Mouse (Mus musculus) MEL (cell line): Measurements from ENCODE around the gene Psmb7. TPM values are rescaled to one million over a fixed set of nuclear protein-coding genes. Genes with fewer than 3 reads are reported as not detected.

Source experiments
- DNase-seq: peaks from one replicate; pipeline ENCODE4 v3.0.0; 2011; ENCODE audit warnings: low read depth, low spot score
- H3K27ac ChIP-seq: 2 replicates; pipeline ENCODE4 v1.5.1; 2012; ENCODE audit warnings: low read depth, mild to moderate bottlenecking, control low read depth, low read length, moderate library complexity; ENCODE audit not compliant: control insufficient read depth
- H3K27me3 ChIP-seq, 2 experiments: fragments of 150-350 bp in 1 of 2; sonication (generic) in 1 of 2; 2 replicates each; pipeline ENCODE4 v1.6.1; 2012; ENCODE audit warnings: low read length in 2 of 2, mild to moderate bottlenecking in 2 of 2, improper control_type of control experiment in 1 of 2, moderate library complexity in 1 of 2; ENCODE audit not compliant: insufficient read depth in 2 of 2, control insufficient read depth in 1 of 2
- H3K36me3 ChIP-seq, 2 experiments: 2 replicates each; pipeline ENCODE4 v1.6.1; 2012 to 2014; ENCODE audit warnings: low read length in 2 of 2, improper control_type of control experiment in 1 of 2, inconsistent platforms in 1 of 2, mild to moderate bottlenecking in 1 of 2; ENCODE audit not compliant: insufficient read depth in 2 of 2, control insufficient read depth in 1 of 2
- H3K4me1 ChIP-seq, 2 experiments: fragments of 150-350 bp in 1 of 2; sonication (generic) in 1 of 2; 2 replicates each; pipeline ENCODE4 v1.6.1; 2012; ENCODE audit warnings: low read length in 2 of 2, improper control_type of control experiment in 1 of 2, mild to moderate bottlenecking in 1 of 2; ENCODE audit not compliant: insufficient read depth in 2 of 2, control insufficient read depth in 1 of 2
- H3K4me3 ChIP-seq, 2 experiments: fragments of 150-350 bp in 1 of 2; sonication (generic) in 1 of 2; 2 replicates each; pipeline ENCODE4 v1.5.1; 2012; ENCODE audit warnings: low read depth in 2 of 2, low read length in 2 of 2, mild to moderate bottlenecking in 2 of 2, moderate library complexity in 2 of 2, control low read depth in 1 of 2, improper control_type of control experiment in 1 of 2; ENCODE audit not compliant: control insufficient read depth in 1 of 2, insufficient read depth in 1 of 2
- H3K79me2 ChIP-seq: 2 replicates; pipeline ENCODE4 v1.6.1; 2012; ENCODE audit warnings: mild to moderate bottlenecking, low read length, moderate library complexity; ENCODE audit not compliant: control insufficient read depth, poor library complexity, insufficient read depth
- H3K9ac ChIP-seq: 2 replicates; pipeline ENCODE4 v1.6.1; 2012; ENCODE audit warnings: low read depth, mild to moderate bottlenecking, control low read depth, low read length, moderate library complexity; ENCODE audit not compliant: control insufficient read depth, poor library complexity, severe bottlenecking
- H3K9me3 ChIP-seq: fragments of 150-350 bp; sonication (generic); replicated peaks from 2 replicates; pipeline ENCODE4 v1.6.1; 2012; ENCODE audit warnings: mild to moderate bottlenecking, low read length, improper control_type of control experiment, moderate library complexity; ENCODE audit not compliant: insufficient read depth
- CHD1 ChIP-seq: IDR thresholded peaks from 2 replicates; pipeline ENCODE4 v1.6.1; 2012; ENCODE audit warnings: low read depth, mild to moderate bottlenecking, inconsistent platforms, low read length, improper control_type of control experiment
- CTCF ChIP-seq, 3 experiments: IDR thresholded peaks in 2 of 3; conservative IDR thresholded peaks in 1 of 3; 2 replicates each; pipeline ENCODE4 v1.5.1; 2011 to 2012; ENCODE audit warnings: low read length in 3 of 3, low read depth in 2 of 3, mild to moderate bottlenecking in 2 of 3, improper control_type of control experiment in 1 of 3, inconsistent platforms in 1 of 3, mixed read lengths in 1 of 3, moderate library complexity in 1 of 3; ENCODE audit not compliant: control insufficient read depth in 1 of 3, insufficient read depth in 1 of 3, poor library complexity in 1 of 3, severe bottlenecking in 1 of 3
- E2F4 ChIP-seq: IDR thresholded peaks from 2 replicates; pipeline ENCODE4 v1.6.1; 2011; ENCODE audit warnings: low read depth, low read length, improper control_type of control experiment, borderline replicate concordance
- ELF1 ChIP-seq: IDR thresholded peaks from 2 replicates; pipeline ENCODE4 v1.6.1; 2014; ENCODE audit warnings: low read depth, mild to moderate bottlenecking, inconsistent platforms, low read length, improper control_type of control experiment, moderate library complexity
- ETS1 ChIP-seq: IDR thresholded peaks from 2 replicates; pipeline ENCODE4 v1.6.1; 2012; ENCODE audit warnings: low read depth, mild to moderate bottlenecking, inconsistent platforms, low read length, improper control_type of control experiment, moderate library complexity
- HCFC1 ChIP-seq: IDR thresholded peaks from 2 replicates; pipeline ENCODE4 v1.6.1; 2012; ENCODE audit warnings: low read depth, mild to moderate bottlenecking, inconsistent platforms, low read length, improper control_type of control experiment, moderate library complexity
- JUND ChIP-seq: IDR thresholded peaks from 2 replicates; pipeline ENCODE4 v1.6.1; 2011; ENCODE audit warnings: low read depth, mild to moderate bottlenecking, improper control_type of control experiment, low read length
- MAX ChIP-seq: IDR thresholded peaks from 2 replicates; pipeline ENCODE4 v1.6.1; 2011; ENCODE audit warnings: low read length, improper control_type of control experiment
- MAZ ChIP-seq: IDR thresholded peaks from 2 replicates; pipeline ENCODE4 v1.6.1; 2012; ENCODE audit warnings: low read depth, mild to moderate bottlenecking, inconsistent platforms, low read length, improper control_type of control experiment
- MXI1 ChIP-seq: IDR thresholded peaks from 2 replicates; pipeline ENCODE4 v1.6.1; 2011; ENCODE audit warnings: mild to moderate bottlenecking, low read depth, low read length, improper control_type of control experiment
- MYB ChIP-seq: IDR thresholded peaks from 2 replicates; pipeline ENCODE4 v1.6.1; 2011; ENCODE audit warnings: mild to moderate bottlenecking, low read depth, low read length, improper control_type of control experiment
- MYC ChIP-seq: IDR thresholded peaks from 2 replicates; pipeline ENCODE4 v1.6.1; 2011; ENCODE audit warnings: low read depth, mild to moderate bottlenecking, low read length, improper control_type of control experiment, moderate library complexity
- NRF1 ChIP-seq: IDR thresholded peaks from 2 replicates; pipeline ENCODE4 v1.6.1; 2014; ENCODE audit warnings: low read depth, mild to moderate bottlenecking, inconsistent platforms, low read length, improper control_type of control experiment, moderate library complexity; ENCODE audit not compliant: poor library complexity, insufficient read depth, severe bottlenecking
- POLR2A ChIP-seq, 2 experiments: IDR thresholded peaks; 2 replicates each; pipeline ENCODE4 v1.6.1; 2011 to 2012; ENCODE audit warnings: low read length in 2 of 2, mild to moderate bottlenecking in 2 of 2, control low read depth in 1 of 2, improper control_type of control experiment in 1 of 2, low read depth in 1 of 2, moderate library complexity in 1 of 2; ENCODE audit not compliant: control insufficient read depth in 1 of 2, insufficient read depth in 1 of 2, poor library complexity in 1 of 2
- POLR2AphosphoS2 ChIP-seq: IDR thresholded peaks from 2 replicates; pipeline ENCODE4 v1.6.1; 2011; ENCODE audit warnings: low read length, improper control_type of control experiment
- POLR2AphosphoS5 ChIP-seq: IDR thresholded peaks from 2 replicates; pipeline ENCODE4 v1.6.1; 2012; ENCODE audit warnings: low read depth, borderline replicate concordance, mild to moderate bottlenecking, inconsistent platforms, low read length, moderate library complexity, mixed read lengths
- RAD21 ChIP-seq: IDR thresholded peaks from 2 replicates; pipeline ENCODE4 v1.6.1; 2011; ENCODE audit warnings: mild to moderate bottlenecking, low read depth, low read length, improper control_type of control experiment
- SMC3 ChIP-seq: IDR thresholded peaks from 2 replicates; pipeline ENCODE4 v1.6.1; 2011; ENCODE audit warnings: low read depth, low read length, improper control_type of control experiment
- TBP ChIP-seq: IDR thresholded peaks from 2 replicates; pipeline ENCODE4 v1.8.0; 2011; ENCODE audit warnings: low read depth, low read length, improper control_type of control experiment
- UBTF ChIP-seq: IDR thresholded peaks from 2 replicates; pipeline ENCODE4 v1.6.1; 2012; ENCODE audit warnings: low read depth, mild to moderate bottlenecking, inconsistent platforms, low read length, improper control_type of control experiment, moderate library complexity, borderline replicate concordance; ENCODE audit not compliant: insufficient read depth
- USF2 ChIP-seq, 2 experiments: IDR thresholded peaks; 2 replicates each; pipeline ENCODE4 v1.6.1; 2011 to 2012; ENCODE audit warnings: improper control_type of control experiment in 2 of 2, low read length in 2 of 2, borderline replicate concordance in 1 of 2, inconsistent platforms in 1 of 2, low read depth in 1 of 2, mild to moderate bottlenecking in 1 of 2; ENCODE audit not compliant: insufficient read depth in 1 of 2
- ZNF384 ChIP-seq: IDR thresholded peaks from 2 replicates; pipeline ENCODE4 v1.6.1; 2012; ENCODE audit warnings: low read depth, mild to moderate bottlenecking, inconsistent platforms, low read length, improper control_type of control experiment
- polyA plus RNA-seq, 2 experiments: library from polyadenylated mRNA; stranded (reverse) in 1 of 2; unstranded in 1 of 2; fragments of >175 nt in 1 of 2; fragments of >200 nt in 1 of 2; gene quantifications; 2 replicates each; pipeline versions ENCODE4 v1.2.1 to v1.2.4; 2012; ENCODE audit warnings: low replicate concordance in 2 of 2, low read depth in 1 of 2; ENCODE audit not compliant: insufficient read length in 2 of 2, insufficient read depth in 1 of 2, missing spikeins in 1 of 2
- total RNA-seq: library from RNA; depleted of rRNA; stranded (reverse); fragments of 300-350 nt; gene quantifications from 2 replicates; pipeline ENCODE4 v1.2.3, GENCODE M21; 2012

Gene Psmb7
- total and polyA plus RNA-seq, 3 experiments = 337 to 367 TPM; not detected in 1

- H3K27me3 ChIP-seq = no peaks in the 10 kb centered on the region
- peaks cover 4 to 6% of the 10 kb centered on the region in 2 experiments for H3K36me3 ChIP-seq
- TF ChIP-seq CTCF (IDR thresholded peaks at IDR 0.05 in 2 of 3, conservative IDR thresholded peaks at IDR 0.05 in 1 of 3; ENCODE audit: control insufficient read depth in 1 of 3, insufficient read depth in 1 of 3, low read depth in 2 of 3, low read length in 3 of 3, poor library complexity in 1 of 3, severe bottlenecking in 1 of 3) = no peak
- TF ChIP-seq ETS1 = no peak
- TF ChIP-seq CHD1 = no peak
- TF ChIP-seq NRF1 = no peak
- TF ChIP-seq POLR2A (IDR thresholded peaks at IDR 0.05; ENCODE audit: control insufficient read depth in 1 of 2, insufficient read depth in 1 of 2, low read depth in 1 of 2, low read length in 2 of 2, poor library complexity in 1 of 2) = no peak
- TF ChIP-seq HCFC1 = no peak
- TF ChIP-seq SMC3 = no peak
- no peak for TF ChIP-seq E2F4
- no peak for TF ChIP-seq POLR2AphosphoS5
- no peak for TF ChIP-seq ZNF384
- no peak for TF ChIP-seq ELF1
Measured at GRCm38 (mm10) chr2:38598395-38598794, 45.5 kb downstream of the Psmb7 start.

GRCm38 (mm10) chr2:38597896-38598295 is 46.0 kb downstream of the Psmb7 start:
- Histone ChIP-seq H3K4me3 (no peak overlapping the region), H3K9ac (no peak overlapping the region), H3K79me2 (peaks cover 3% of the 10 kb centered on the region; the same call in 1 of the 2 replicates), H3K27me3 (no peaks in the 10 kb centered on the region), H3K27ac (no peak overlapping the region), H3K9me3 (no peaks in the 10 kb centered on the region)
- no peak for TF ChIP-seq JUND
- TF ChIP-seq SMC3 = peak; percentile 40
- peak; percentile 21 to 54 (median 51); a peak in 5 of 6 replicates for TF ChIP-seq CTCF (IDR thresholded peaks at IDR 0.05 in 2 of 3, conservative IDR thresholded peaks at IDR 0.05 in 1 of 3; ENCODE audit: control insufficient read depth in 1 of 3, insufficient read depth in 1 of 3, low read depth in 2 of 3, low read length in 3 of 3, poor library complexity in 1 of 3, severe bottlenecking in 1 of 3)
- TF ChIP-seq, all 39 proteins: peak for 2
- no peaks in the 10 kb centered on the region for H3K4me1 ChIP-seq
- peak; percentile 37 for DNase-seq
- H3K36me3 ChIP-seq = peaks cover 4 to 6% of the 10 kb centered on the region in 2 experiments

More at GRCm38 (mm10) chr2:38598395-38598794, 45.5 kb downstream of the Psmb7 start:
- Histone ChIP-seq H3K79me2 (peaks cover 3% of the 10 kb centered on the region; the same call in 1 of the 2 replicates), H3K9me3 (no peaks in the 10 kb centered on the region), H3K27ac (no peak overlapping the region), H3K4me3 (no peak overlapping the region), H3K9ac (no peak overlapping the region), H3K4me1 (no peaks in the 10 kb centered on the region)
- DNase-seq = no peak

- no peak for DNase-seq
- H3K4me3 ChIP-seq = no peak overlapping the region
- no peak for TF ChIP-seq HCFC1
- TF ChIP-seq MAZ = no peak
- no peak for TF ChIP-seq MXI1
- no peak for TF ChIP-seq TBP
- no peak for TF ChIP-seq SMC3
- no peak for TF ChIP-seq MYC
- TF ChIP-seq RAD21 = no peak
- no peak for TF ChIP-seq USF2 (IDR thresholded peaks at IDR 0.05; ENCODE audit: borderline replicate concordance in 1 of 2, insufficient read depth in 1 of 2, low read depth in 1 of 2, low read length in 2 of 2)
- TF ChIP-seq JUND = no peak
- TF ChIP-seq MAX = no peak
- no peak for TF ChIP-seq POLR2AphosphoS5
- no peak for TF ChIP-seq MYB
- no peak for TF ChIP-seq POLR2AphosphoS2
- no peak for TF ChIP-seq UBTF
- TF ChIP-seq, all 39 proteins: peak for 0
- Histone ChIP-seq H3K4me1 (peaks cover 0 to 4% of the 10 kb centered on the region in 2 experiments; a peak in 2 of 4 replicates), H3K9me3 (no peaks in the 10 kb centered on the region), H3K27me3 (no peaks in the 10 kb centered on the region), H3K79me2 (peaks cover 3% of the 10 kb centered on the region; the same call in 1 of the 2 replicates), H3K9ac (no peak overlapping the region), H3K27ac (no peak overlapping the region), H3K36me3 (peaks cover 2 to 11% of the 10 kb centered on the region in 2 experiments; a peak in 3 of 4 replicates)
Measured at GRCm38 (mm10) chr2:38594874-38595273, 49.0 kb downstream of the Psmb7 start.
